Mouse (Mus musculus) erythroblast, adult 5-6 weeks (primary cell): ENCODE measurements around the gene Myo18b. TPM values are rescaled to one million over a fixed set of nuclear protein-coding genes. Genes with fewer than 3 reads are reported as not detected.

Experiments used
- ATAC-seq: replicated peaks from 2 replicates; pipeline ENCODE4 v1.8.0; 2016; ENCODE audit warnings: moderate number of reproducible peaks, mild to moderate bottlenecking, moderate TSS enrichment, inconsistent platforms; ENCODE audit not compliant: poor library complexity, low FRiP score, severe bottlenecking
- total RNA-seq, 2 experiments: library from RNA; stranded (forward) in 1 of 2; stranded (reverse) in 1 of 2; fragments of 150-400 nt in 1 of 2; fragments of 200-764, 138-1000 nt in 1 of 2; gene quantifications; 2 replicates each; pipeline versions ENCODE4 v1.2.3 to v1.2.4; 2015 to 2017; ENCODE audit warnings: low replicate concordance in 2 of 2

Myo18b gene
- total RNA-seq (2015; ENCODE audit: low replicate concordance) = 0.38 and 0.63 TPM in 2 replicates
- total RNA-seq (2017; ENCODE audit: low replicate concordance) = 0.34 and 0.42 TPM in 2 replicates

DNA sequence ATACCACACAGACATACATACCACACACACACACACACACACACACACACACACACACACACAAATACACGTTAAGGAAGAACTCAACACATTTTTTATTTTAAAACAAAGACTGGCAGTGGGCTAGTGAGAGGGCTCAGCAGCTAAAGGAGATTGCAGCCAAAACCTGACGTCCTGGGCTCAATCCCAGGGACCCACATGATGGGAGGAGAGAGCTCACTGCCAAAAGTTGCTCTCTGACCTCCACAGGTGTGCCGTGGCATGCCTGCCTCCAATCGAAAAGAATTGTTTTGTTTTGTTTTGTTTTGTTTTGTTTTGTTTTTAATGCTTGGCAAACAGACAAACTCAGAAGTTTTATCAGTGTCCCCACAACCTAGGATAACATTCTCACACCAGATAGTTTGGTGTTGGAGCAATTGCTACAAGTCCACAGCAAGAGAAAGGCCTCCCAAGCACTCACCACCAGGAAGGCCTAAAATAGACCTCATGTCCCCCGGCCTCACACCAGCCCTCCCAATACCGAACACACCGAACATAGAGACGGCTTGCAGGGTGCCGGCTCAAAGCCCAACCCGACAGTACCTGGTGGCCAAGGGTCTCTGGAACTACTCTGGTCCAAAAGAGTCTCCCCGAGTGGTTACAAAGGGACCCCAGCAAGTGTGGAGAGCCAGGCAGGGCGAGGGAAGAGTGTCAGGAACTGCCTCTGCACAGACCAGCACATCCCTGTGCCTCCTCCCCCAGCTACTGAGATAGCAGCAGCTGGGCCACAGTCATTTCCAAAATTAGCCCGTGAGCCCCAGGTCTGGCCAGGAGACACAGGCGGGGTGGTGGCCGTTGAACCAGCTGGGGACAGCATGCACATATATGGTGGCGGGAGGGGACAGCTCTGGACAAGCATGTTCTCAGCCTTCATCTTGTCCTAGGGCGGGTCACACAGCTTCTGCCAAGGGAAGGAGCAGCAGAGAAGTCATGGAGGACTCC lies at the start of gene Myo18b:
Myo18b (minus strand) TSS at position 689 of the 981 bp plus-strand sequence.
- no peak for ATAC-seq

DNA sequence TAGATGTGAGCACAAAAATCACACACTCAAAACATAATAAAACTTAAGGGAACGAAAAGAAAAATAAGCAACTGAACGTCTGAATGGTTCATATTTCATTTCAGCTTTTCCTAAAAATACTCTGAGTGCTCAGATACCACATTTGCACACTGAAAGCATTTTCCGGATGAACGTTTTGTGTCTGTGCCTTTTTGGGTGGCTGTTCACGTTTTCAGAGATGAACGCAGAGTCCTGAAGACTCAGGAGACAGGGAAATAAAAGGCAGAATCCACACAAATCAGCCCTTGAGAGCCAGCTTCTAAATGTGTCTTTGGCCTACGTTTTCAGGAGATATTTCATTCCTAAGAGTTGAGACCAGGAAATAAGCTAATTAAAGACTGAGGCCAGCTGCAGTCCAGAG lies 49.8 kb upstream of the Myo18b start:
- no peak for ATAC-seq

DNA sequence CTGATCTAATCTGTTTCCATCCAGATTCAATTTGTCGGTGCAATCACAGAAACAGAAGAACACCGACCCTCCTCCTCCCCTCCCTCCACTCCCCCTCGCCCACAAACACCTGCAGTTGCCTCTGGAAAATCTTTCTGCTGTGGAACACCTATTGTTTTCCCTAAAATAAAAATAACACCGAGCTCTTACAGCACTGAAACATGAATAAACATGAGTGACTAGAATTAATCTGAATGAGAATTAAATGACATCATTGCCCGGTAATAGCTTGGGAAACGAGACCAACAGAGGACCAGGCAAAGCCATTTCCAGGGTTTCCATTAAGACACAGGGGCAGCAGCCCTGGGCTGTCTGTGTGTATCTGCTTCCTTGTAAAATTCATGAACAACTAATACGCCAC lies 46.1 kb upstream of the Myo18b start:
- ATAC-seq = no peak

DNA sequence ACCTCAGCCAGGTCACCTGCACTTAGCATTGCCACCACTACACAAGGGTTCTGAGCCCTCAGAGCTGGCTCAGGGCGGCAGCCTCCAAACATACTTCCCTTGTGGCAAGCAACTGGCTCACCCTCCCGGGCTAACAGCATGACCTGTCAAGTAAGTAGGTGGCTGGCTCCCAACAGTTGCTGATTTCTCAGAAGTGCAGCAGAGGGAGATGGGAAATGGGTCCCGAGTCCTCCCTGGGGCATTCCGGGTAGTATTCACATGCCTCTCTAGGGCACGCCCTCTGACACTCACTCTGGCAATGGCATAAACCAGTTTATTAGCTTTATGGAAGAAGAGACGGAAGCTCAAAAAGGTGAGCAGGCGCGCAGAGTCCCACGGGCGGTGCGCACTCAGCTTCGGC lies 44.8 kb upstream of the Myo18b start:
- no peak for ATAC-seq

DNA sequence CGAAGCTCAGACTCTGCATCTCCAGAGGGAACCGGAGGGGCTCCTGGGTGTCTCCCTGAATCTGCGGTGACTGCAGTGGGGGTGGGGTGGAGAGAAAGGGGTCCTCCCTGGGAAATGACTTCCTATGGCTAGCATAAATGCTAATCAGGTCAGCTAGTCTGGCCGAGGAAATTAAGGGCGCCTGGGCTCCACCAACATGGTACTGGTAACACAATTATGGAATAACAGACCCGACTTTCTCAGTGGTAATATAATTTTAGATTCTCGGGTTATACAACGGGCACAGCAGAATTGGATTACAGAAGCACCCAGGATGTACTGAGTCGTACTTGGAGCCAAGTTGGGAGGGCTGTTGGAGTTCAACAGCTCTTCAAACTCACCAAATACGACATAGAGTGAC lies 40.5 kb upstream of the Myo18b start:
- ATAC-seq = no peak

DNA sequence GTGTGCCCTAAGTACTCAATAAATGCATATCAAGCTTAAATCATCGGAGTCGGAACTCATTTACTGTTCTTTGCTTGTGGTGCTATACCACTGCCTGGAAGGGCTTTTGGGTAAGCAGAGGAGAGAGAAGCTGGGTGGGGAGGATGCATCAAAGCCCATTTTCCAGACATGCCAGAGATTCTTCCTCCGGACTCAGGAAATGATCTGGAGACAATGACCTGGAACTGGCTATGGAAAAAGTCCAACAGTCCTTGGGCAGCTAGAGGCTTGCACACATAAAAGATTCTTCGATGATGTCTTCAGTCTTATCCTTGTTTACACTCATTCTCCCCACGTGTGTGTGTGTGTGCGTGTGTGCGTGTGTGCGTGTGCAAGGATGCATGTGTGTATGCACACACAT lies 39.3 kb upstream of the Myo18b start:
- no peak for ATAC-seq

DNA sequence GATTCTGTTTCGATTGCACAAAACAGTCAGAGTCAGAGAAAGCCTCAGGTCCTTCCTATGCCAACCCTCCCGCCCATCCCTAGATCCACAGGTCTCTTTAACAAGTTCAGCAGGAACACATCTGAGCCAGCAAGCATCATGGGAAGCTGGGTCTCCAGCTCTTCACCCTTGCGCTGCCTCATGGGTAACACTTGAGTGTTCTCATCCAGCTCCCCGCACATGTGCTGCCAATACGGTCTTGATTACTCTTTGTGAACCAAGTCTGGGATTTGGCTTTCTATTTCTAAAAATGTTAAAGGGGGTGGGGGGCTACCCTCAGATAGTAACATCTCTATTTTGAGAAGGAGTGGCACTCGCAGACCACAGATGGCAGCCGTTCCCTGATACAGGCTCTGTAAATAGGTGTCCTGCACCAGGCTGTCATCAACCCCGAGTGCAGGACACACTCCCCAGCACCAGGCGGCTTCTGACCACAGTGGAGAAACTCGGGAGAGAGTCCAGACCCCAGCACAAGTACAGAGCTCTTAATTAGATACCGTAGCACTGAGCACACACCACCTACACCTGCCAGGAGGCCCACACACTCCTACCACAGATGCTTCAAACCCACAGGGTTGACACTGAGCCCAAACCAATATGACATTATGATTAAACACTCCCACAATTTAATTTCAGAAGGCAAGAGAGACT lies 36.9 kb upstream of the Myo18b start:
- ATAC-seq = no peak

DNA sequence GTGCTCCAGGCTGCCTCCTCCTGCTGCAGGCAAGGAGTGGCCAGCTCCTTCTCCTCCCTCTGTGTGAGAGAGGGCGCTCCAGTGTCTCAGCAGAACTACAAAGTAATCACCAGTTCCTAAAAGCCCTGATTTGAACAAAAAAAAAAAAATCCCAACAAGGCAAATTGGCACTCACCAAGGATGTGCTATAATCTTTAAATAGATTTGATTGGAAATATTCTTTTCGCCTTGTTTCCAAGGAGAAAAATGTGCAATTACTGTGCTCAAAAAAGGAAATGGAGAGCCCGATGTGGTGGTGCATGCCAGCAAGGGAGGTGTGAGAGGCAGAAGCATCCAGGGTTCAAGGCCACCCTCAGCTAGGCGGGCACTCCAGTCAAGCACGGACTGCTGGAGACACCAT lies 35.7 kb upstream of the Myo18b start:
- no peak for ATAC-seq

DNA sequence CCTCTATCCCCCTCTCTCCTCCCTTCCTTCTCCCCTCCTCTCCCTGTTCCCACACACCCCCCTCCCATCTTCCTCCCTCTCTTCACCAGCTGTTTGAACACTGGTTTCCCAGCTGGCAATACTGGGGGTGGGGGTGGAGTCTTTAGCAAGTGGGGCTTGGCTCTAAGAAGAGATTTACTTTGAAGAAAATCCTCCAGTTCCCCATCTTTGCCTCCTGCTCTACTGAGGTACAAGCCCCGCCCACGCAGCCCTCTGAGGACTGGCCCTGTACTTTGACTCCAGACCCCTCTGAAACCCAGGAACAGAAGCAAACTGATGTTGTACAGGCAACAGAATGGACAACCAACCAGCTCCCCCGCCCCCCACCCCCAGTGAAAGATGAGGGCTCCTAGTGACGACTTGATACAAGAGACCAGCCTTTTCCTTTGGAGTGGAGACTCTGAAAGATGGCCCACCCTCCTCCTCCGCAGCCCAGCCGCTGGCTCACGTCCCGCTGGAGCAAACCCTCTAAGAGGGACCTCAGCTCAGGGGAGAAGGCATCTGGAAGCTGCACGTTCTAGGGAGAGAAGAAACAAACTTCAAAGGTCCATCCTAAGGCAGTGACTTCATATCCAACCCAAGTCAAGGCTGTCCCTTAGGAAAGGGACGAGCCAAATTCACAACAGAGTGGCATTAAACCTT lies 32.2 kb upstream of the Myo18b start:
- ATAC-seq = no peak

DNA sequence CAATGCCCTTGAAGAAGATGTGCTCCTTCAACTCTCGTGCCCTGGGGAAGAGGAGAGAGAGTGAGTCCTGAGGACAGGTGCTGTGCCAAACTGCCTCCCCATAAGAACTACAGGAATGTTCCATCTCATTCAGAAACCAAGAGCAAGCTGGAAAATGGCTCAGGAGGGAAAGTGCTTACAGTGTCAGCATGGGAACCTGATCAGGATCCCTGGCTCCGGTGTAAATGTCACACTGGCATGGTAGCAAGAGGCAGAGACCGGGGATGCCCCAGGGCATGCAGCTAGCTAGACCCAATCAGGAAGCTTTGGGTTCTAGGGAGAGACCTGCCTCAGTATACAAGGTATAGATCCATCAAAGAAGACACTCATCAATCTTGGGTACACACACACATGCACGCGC lies 29.3 kb upstream of the Myo18b start:
- no peak for ATAC-seq

DNA sequence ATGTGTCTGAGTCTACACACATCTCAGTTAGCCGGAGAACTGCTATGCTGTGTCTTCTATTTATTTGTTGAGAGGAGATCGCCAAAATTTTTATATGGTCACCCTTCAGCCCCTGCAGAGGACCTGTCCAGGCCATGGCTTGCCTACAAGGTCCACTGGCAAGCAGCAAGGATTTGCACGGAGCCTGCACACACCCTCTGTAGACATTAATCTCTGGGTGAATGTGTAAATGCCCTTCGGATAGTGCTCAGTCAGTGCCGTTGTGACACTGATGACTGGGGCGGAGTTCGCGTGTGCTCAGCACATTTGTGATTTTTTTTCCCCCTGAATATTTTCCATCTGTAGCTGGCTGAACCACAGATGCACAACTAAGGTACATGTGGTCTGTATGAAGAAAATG lies 28.6 kb upstream of the Myo18b start:
- ATAC-seq = no peak

DNA sequence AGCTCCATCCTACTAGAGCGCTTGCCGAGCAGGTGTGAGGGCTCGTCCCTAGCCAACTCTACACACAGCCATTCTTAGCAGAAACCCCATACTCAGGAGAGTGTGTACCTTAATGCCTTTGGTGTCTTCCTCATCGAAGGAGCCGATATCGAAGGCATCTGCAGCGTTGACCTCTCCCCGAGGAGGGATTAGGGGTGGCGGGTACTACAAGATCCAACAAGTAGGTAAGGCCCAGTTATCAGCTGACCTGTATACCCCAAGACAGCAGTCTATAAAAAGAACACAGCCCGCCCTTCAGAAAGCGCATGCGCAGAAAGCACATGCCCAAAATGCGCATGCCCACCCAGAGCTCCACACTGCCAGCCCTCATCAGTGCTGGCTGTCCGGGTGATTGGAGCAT lies 27.7 kb upstream of the Myo18b start:
- ATAC-seq = no peak

DNA sequence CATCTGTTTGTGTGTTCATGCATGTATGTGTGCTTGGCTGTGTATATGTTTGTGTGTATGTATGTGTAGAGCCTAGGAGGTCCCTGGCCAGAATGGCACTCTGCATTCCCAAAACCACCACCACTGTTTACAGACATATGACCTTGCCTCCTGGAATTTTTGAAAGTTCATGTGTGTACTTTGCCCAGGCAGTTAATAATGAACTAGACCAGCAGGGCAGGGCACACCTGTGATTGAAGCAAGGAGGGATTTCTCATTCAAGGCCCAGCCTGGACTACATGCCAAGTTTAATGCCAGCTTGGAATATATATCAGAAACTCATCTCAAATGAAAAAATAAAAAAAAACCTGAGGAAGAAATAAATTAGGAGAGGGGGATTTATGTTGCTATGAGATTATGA lies 25.8 kb upstream of the Myo18b start:
- no peak for ATAC-seq

DNA sequence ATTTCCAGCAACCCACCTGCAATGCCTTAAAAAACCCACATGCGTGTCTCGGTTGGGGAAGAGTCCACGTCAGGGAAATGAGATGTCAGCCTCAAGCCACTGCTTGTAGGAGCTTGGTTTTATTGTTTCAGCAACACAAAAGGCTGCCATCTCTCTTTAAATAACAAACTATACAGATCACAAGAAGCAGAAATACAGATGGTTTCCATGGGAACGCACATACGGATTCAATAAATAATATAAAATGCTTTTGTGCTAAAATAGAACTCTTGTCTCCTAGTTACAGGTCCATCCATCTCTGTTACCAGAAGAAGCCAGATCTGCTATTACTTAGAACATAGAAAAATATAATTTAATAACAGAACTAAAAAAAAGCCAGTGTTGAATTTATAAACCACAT lies 14.2 kb upstream of the Myo18b start:
- no peak for ATAC-seq

DNA sequence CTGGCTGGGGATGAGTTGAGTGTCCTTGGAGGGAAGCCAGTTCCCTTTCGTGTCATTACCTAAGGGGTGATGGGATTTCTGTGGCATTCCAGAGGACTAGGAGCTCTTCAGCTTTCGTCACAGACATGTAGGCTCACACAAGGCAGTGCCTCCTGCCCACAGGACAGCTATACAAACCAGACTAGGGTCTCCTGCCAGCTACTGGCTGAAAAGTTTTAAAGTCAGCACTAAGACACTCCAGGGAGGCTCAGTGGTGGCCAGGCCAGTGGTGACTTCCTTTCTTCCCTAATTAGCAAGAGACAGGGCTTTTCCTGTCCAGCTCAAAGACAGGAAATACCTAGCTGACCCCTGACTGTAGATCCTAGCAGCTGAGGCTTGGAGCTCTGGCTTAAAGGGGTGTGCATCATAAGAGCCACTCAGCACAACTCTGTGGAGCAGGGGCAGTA lies 12.0 kb upstream of the Myo18b start:
- ATAC-seq = no peak

DNA sequence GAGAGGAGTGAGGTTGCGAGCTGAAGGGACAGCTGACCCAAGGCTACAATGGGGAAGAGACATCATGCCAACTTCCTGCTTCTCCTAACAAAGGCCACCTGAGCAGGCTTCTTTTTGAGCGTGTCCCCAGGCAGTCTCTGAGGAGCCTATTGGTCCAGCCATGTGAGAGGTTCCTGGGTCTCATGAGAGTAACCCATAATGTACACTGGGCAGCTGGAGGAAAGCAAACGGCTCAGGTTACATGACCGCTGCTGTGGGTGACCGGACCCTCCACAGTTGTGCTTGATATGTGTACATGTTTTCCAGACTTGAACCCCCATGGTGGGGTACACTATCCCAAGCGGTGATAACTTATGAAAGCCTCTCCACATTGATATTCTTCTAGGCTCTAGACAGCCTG lies 11.3 kb upstream of the Myo18b start:
- no peak for ATAC-seq

DNA sequence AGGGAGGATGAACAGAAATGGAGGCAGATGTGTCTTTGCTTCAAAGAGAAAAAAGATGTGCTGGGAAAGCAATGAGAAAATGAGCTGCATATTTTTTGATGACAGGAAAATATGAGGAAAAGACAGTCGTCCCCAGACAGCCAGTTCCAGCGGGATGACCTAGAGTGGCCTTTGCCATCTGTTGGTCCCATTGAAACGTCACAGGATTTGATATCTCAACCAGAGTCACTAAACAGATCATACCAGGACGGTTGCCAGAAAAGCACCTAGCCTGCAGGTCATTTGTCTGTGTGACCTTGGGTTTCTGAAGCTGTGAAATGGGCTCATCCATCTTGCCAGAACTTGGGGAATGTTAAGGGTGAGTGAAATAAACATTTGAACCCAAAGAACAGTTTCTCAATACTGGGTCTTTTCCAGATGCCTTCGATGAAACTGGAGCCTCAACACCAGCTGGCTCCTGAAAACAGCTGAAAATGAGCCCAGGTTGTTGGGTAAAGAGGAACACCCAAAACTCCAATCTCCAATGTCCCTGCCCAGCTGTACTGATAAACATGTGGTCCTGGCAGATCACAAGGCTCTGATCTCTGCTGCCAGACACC lies 2.6 kb downstream of the Myo18b start:
- no peak for ATAC-seq

DNA sequence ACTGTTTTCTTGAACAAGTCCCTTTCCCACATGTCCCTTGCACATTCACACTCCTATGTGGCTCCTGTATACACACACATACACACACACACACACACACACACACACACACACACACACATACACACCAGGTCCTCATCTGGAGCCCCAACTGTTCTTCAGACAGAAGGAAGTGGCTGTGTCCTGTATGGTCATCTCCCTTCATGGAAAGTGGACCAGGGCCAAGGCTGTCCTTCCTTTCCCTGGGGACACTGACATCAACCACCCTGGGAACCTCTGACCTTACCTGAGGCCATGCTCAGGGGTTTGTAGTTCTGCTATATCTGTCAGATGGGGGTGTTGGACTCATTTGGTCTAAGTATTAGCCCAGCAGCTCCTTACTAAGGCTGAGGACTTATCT lies 3.8 kb downstream of the Myo18b start:
- ATAC-seq = no peak

DNA sequence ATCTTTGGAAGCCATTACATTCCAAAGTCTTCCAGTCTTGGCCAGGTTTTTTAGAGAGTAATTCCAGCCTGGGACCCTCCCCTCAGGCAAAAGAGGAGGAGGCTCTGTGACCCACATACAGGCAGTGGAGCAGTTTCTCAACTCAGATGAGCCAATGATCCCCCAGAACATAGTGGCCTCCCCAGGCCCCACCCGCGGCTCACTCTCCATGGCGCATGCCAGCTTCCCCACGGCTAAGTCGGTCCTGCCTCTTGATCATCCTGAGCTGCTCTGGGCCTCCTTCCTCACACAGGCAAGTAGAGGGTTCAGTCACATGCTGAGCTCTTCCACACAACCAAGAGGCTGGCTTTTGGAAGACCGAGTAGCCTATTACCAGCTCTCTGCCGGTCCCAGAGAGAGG lies 7.5 kb downstream of the Myo18b start:
- ATAC-seq = no peak
